Mouse (Mus musculus): ENCODE data around the gene Zfhx3.

Gene Zfhx3

DNA sequence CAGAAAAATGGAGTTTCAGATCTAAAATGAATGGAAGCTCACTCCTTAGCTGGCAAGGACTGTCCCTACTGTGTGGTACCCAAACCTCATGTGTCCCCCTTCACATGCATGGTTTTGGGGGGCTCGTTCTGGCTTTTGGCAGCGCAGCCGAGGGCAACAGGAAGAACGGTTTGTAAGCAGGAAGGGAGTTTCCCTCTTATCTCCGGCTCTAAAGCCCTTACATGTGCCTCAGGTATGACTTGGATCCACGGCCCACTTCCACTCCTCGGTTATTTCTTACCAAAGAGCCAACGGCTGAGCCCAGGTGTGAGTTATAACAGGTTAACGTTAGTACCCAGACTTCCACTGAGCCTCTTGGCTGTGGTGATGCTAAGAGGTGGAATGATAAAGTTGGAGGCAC lies 990.3 kb downstream of the Zfhx3 start:
- DNase-seq (ENCODE audit: low spot score in 2 of 2) = no peak

DNA sequence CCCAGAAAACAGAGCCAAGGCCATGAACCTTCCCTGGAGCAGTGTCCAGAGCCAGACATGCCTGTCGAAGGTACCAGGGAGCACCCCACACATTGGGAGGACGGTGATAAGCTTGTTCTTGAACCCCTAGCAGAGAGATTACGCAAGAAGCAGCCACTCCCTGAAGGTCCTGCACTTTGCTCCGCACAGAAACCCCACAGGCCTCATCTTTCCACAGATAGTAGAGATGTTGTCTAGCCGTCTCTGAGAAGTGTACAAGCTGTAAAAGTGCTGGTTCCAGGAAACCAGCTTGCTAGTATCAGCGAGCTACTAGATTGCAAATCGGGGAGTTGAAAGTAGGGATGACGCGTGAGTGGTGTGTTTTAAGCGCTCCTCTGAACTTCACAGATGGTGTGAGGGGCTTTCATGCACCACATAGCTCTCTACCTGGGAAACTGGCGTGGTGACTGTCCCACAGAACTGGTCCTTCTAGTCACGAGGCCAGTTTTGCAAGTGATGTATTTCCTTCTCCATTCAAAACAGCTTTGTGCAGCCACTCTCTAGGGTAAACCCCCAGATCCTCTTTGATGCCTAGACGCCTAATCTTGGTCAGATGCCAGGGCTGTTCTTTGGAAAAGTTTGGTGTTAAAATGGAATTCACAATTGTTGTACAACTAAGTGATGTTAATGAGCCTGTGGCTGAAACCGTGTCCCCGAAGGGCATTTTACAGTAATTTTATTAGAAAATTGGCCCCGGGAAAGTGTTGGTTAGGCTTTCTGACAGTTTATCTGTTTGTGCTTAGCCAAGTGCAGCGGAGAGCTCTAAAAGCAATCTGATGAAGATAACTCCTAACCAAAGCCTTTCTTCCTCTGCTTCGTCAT lies 993.6 kb downstream of the Zfhx3 start:
- no peak for DNase-seq (ENCODE audit: low spot score in 2 of 2)

DNA sequence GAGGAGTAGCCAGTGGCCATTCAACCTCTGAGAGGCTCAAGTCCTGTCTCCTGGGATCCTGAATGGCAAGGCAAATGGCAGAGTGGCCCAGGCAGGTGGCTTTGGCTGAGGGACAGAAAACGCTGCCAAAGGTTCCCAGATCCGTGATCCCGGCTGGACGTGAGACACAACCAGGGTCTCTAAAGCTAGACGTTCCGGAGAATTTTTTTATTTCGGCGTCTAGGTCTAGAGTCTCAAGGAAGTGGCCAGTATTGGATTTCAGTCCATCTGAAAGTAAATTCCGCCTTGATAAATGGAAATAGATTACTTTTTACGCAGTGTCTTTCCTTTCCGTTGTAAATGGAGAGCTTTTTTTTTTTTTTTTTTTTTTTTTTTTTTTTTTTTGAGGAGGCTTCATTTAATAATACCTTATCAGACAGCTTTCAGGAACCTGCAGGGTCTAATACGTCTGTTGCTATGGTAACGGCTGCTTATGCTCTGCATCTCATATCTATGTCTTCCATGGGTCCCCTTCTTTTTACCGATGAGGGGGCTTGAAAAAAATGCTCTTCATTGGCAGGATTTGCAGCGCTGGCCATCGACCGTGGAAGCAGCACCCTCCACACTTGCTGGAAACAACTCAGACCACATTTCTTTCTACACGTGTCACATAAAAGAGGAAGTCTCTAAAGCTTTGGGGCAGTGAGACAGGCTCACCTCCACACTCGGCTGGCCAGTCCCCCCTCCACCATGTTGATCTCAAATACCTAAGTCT lies 994.4 kb downstream of the Zfhx3 start:
- no peak for DNase-seq (ENCODE audit: low spot score in 2 of 2)

DNA sequence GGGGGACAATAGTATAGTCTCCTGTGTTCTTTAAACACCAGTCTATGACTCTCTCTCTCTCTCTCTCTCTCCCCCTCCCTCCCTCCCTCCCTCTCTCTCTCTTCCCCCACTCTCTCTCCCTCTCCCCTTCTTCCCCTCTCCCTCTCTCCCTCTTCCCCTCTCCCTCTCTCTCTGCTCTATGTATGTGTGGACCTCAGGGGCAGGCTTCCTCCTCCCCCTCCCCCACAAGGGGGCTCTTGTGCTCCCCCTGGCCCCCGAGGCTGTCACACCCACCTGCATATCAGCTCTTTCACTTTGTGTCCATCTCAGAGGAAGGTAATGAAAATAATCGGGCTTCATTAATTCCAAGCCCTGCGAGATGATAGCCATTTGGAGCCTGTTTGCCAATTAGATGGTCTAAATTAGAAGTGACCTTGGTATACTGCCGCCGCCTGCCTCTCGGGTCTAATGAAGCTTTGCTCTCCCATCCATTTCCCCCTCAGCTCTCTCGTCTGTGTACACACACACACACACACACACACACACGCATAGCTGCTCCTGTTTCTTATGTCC lies 995.5 kb downstream of the Zfhx3 start:
- DNase-seq (ENCODE audit: low spot score in 2 of 2) = no peak

DNA sequence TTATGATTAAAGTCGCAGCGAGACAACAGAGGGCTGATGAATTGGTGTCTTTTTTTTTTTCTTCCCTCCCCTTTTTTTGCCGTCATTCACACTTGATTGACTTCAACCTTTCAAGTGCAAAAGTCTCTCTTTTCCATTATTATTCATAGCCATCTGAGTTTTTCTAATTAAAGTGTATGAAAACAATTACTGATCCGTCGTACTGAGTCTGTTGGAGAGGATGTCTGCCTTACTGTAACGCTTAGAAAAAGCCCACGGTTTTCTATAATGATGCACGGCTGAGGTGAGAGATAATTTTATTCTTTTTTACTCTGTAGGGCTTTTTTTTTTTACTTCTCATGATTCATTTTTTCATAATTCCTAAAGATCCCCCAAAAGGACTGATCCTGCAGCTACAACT lies 1000.2 kb downstream of the Zfhx3 start:
- no peak for DNase-seq (ENCODE audit: low spot score in 2 of 2)

DNA sequence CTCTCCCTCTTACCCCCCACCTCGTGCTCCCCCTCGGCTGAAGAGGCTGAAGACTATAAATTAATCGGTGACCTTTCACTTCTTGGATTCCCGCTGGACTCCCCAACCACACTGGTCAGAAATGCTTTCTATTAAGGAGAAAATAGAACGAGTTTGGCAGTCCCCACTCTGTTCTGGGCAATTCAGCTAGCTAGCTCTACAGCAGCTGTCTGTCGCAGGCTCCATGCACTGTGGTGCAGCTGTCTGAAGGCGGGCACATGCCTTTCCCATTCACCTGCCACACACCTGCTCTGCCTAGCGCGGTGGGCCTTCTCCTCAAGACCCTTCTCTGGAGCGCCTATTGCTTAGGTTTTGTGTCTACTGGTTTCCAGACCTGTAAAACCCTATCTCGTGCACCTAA lies 1000.7 kb downstream of the Zfhx3 start:
- no peak for DNase-seq (ENCODE audit: low spot score in 2 of 2)

DNA sequence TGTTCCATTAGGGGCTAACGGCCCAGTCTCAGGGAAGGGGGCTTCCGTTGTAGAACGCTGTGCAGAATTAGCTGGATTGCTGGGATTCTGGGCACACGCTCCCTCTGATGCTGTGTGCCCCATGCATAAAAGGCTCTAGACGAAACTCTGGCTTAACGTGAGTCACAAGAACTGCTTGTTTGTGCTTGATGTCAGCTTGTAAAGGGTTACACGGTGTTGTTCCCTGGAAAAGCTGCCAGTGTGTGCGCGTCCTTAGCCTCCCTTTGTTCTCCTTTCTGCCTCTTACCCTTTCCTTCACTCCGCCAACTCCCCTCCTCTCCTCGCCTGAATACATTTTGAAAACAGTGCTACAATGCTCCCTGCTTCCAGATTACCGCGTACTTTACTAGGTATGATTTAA lies 1001.9 kb downstream of the Zfhx3 start:
- no peak for DNase-seq (ENCODE audit: low spot score in 2 of 2)

DNA sequence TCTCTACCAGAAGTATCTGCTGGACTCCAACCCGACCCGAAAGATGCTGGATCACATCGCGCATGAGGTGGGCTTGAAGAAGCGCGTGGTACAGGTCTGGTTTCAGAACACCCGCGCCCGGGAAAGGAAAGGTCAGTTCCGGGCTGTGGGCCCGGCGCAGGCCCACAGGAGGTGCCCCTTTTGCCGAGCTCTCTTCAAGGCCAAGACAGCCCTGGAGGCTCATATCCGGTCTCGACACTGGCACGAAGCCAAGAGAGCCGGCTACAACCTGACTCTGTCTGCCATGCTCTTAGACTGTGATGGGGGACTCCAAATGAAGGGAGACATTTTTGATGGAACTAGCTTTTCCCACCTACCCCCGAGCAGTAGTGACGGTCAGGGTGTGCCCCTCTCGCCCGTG lies 1007.9 kb downstream of the Zfhx3 start:
- no peak for DNase-seq (ENCODE audit: low spot score in 2 of 2)

DNA sequence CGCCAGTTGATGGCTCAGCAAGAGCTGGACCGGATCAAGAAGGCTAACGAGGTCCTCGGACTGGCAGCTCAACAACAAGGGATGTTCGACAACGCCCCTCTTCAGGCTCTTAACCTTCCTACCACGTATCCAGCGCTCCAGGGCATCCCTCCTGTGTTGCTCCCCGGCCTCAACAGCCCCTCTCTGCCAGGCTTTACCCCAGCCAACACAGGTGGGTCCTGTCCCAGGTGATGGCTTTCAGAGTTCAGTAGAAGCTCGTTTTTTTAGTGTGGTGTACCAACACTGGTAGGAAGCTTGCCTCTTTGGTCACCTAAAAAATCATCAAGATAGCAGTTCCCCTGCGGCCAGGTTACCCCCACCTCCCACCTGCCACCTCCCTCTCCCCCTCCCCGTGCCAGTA lies 1009.1 kb downstream of the Zfhx3 start:
- DNase-seq (ENCODE audit: low spot score in 2 of 2) = no peak

DNA sequence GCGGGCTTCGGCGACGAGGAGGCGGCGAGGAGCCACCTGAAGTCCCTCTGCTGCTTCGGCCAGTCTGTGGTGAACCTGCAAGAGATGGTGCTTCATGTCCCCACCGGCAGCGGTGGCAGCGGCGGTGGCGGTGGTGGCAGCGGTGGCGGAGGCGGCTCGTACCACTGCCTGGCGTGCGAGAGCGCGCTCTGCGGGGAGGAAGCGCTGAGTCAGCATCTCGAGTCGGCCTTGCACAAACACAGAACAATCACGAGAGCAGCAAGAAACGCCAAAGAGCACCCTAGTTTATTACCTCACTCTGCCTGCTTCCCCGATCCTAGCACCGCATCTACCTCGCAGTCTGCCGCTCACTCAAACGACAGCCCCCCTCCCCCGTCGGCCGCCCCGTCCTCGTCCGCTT lies 1014.0 kb downstream of the Zfhx3 start:
- DNase-seq (ENCODE audit: low spot score in 2 of 2) = no peak

DNA sequence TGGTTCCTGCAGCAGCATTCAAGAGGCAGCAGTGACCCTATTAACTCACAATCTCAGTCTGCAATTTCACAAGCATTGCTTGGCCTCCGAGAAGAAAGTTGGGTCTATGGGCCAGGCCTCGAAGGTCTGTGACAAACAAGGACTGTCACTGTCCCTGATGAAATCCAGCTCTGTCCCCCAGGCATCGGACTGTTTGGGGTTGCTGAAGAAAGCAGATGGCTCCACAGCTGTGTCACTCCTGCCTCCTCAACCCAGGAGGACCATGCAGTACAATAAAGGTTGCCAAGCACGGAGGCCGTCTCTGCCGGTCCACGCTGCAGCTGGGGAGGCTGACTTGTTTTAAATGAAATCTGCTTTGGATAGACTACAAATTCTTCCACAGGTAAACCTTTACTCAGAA lies 1020.1 kb downstream of the Zfhx3 start:
- no peak for DNase-seq (ENCODE audit: low spot score in 2 of 2)

DNA sequence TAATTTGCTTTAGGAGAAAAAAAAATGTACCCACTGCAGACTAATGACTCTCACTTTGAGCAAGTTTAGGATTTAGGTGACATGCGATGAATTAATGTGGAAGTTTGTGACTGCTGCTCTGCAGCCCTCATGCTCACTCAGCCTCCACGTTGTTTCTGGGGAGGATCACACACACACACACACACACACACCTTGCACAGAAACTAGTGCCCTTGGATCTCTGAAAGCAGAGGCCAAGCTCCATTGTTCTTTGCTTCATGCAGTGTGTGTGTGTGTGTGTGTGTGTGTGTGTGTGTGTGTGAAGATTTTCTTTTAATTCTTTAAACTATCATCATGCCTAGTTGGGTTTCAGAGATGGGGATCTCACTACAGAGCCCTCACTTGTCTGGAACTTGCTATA lies 1020.7 kb downstream of the Zfhx3 start:
- DNase-seq (ENCODE audit: low spot score in 2 of 2) = no peak

DNA sequence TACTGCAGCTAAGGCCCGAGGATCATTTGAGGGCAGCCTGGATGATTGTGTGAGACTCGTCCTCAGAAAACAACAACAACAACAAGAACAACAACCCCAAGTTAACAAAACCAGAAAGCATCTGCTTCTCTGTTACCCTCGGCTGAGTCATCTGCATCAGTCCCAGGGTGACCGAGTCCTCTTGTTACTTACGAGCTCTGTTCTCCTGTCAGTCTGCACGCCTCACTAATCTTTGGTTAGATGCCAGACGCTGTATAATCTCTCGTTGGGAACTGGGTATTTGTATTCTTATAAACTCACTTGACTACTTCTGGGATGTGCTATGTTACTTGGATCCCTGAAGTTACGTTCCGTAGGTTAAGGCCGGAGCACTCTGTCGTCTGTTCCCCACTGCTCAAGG lies 1023.6 kb downstream of the Zfhx3 start:
- DNase-seq (ENCODE audit: low spot score in 2 of 2) = no peak

DNA sequence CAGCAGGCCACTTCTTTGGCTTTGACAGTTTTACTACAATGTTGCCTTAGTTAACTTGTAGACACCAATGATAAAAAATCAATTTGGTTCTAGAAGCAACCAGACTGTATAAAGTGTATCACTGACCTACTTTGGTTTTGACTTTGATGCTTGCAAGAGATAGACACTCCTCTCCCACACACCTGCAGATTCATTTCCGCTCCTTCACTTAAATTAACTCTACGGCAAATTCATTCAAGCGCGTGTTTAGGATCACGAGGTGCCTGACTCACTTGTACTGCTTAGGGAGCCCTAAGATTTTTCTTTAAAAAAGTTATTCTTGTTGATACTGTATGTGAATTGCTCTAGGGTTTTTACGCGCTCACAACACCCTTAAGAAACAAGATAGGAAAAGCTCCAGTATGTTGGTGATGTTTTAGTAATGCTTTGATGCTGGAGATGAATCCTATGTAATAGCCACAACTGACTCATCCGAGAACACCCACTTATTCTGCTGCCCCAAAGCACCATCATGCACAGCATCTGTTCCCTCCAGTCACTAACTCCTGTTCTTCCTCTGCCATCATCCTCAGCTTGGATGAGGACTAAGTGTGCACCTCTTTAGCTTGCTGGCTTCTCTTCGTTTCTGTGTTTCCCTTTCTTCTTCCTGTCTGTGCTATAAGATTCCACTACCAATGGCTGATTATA lies 1031.3 kb downstream of the Zfhx3 start:
- peak in 1 of 2 experiments; percentile 41 for DNase-seq (ENCODE audit: low spot score in 2 of 2)

DNA sequence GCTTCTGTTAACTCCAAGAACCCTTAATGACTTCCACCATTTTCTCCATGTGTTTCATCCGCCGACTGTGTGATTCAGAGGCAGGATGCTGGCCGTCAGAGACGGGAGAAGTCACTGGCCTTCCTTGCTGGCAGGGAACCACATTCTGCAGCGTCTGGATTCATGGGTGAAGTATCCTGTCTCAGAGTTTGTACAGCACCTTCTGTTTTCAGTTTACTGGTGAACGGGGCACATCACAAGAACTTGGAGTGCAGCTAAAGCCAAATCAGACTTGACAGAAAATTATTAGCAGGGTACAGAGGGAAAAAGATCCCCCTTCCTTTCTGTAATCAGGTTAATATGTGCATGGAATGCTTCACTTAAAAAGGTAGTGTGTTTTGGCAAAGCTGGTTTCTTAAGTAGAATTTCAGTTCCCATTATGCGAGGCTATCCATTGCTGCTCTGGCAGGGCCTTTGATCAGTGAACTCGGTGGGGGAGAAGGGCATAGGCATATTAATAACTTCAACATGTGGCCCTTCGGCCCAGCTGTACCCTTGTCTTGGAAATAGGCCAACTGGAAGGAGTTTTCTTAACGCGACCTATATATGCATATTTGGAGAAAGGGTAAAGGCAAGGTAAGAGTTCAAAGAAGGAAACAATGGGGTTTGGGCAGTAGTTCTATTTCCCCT lies 1035.4 kb downstream of the Zfhx3 start:
- DNase-seq (ENCODE audit: low spot score in 2 of 2) = no peak

DNA sequence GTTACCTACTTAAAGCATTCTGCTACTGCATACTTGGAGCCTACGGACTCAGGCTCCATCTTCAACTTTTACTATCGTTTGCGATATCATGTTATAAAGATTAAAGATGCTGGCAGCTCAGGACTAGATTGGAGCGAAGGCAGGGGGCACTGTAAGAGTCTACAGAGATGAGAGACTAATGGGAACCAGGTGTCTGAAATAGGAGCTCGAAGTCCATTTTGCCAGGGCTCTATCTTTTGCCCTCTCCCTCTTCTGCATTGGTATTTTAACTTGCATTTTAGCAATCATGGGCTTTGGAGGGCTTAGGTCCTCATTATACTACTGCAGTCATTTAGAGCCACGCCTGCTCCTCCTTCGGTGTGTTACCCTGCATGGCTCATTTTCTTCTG lies 1035.9 kb downstream of the Zfhx3 start:
- DNase-seq (ENCODE audit: low spot score in 2 of 2) = no peak

DNA sequence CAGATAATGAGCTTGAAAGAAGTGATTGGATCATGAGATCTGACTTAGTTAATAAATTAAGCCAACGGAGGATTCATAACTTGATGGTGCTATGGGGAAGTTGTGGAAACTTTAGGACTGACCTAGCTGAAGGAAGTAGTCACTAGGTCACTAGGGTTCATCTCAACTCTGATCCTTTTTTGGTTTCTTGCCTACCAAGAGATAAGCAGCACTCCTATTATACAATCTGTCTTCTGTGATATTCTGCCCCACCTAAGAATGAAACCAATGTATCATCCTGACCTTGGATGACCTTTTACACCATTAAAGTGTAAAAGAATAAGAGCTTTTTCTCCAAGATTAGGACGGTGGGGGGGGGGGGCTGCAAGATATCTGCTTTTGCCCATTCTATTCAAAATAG lies 1042.5 kb downstream of the Zfhx3 start:
- DNase-seq (ENCODE audit: low spot score in 2 of 2) = no peak

DNA sequence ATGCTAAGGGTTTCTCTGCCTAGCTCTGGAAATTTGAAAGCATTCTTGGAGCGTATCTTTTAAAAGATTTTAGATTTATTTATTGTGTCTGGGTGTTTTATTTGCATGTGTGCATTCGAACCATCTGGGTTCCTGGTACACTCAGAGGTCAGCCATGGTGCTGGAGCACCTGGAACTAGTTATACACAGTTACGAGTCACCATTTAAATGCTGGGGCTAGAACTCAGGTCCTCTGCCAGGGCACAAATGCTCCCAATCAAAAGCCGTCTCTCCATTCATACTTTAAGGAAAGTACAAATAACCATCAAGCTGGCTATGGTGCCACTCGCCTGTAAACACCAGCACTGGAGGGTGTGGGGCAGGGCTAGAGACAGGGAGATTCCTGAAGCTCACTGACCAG lies 1047.4 kb downstream of the Zfhx3 start:
- DNase-seq (ENCODE audit: low spot score in 2 of 2) = no peak

DNA sequence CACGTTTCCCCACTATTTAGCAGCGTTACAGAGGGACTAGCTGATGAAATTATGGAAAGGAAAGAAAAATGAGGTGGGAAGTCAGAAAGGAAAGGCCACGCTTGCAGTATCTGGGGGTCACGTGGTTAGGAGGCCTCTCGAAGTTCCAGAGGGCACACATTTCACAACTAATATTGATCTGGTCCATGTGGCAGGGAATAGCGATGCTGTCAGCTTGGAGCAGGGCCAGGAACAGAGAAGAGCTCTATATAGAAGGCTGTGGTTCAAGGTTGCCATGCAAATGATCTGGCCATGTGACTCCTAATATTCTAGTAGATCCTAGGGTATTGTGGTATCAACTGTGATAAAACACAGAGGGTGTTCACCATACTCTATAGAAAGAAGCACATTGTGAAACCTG lies 1048.1 kb downstream of the Zfhx3 start:
- no peak for DNase-seq (ENCODE audit: low spot score in 2 of 2)

DNA sequence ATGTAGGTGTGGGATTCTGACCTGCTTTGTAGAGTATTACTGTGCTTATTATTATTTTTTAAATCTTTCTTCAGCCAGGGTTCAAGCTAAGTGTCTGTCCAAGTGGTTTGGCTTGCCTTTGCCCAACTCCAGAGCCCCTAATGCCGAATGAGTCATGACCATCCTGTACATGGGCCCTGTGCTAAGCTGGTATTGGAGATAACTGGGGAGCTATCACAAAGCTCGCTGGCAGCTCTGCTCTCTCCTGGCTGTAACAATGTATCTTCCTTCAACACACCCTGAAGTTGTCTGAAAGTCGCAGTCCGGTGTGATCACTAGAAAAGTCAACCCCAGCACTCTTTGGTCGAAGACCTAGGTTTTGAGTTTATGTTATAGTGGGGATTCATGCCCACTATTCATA lies 1049.0 kb downstream of the Zfhx3 start:
- DNase-seq (ENCODE audit: low spot score in 2 of 2) = no peak

DNA sequence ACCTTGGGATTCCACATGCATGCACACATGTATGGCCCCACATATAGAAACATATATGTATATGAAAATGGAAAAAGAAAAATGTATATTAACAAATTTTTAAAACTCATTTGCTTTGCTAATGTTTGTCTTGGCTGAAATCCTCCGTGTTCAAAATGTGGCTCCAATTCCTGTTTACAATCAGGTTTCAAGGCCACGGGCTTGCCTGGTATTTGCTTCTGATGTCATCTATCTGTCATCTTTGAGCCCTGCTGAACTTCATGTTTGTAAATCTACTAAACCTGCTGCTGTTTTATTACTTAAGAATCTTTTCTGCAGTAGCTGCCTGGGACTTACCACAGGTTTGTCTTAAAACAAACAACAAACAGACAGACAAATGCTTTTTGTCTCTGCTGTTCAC lies 1051.3 kb downstream of the Zfhx3 start:
- no peak for DNase-seq (ENCODE audit: low spot score in 2 of 2)

DNA sequence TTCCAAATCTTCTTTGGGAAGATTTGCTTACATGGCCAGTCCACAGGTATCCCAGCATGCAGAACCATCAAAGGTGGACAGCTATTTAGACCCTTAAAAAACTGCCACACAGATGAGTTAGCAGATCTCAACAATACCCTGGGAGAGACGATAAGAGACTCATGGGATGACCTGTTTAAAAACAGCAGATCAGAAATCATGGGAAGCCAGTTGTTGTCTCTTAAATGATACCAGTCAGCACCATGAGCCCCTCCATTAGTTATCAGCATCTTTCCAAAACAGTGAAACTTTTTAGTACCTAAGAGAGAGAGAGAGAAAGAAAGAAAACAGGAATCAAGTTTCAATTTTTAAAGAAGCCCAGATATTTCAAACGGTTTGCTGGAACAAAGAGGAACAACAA lies 1051.7 kb downstream of the Zfhx3 start:
- DNase-seq (ENCODE audit: low spot score in 2 of 2) = no peak

All from right cerebral cortex, postnatal 36 days (tissue).